Mouse (Mus musculus) lung, postnatal 0 days (tissue): ENCODE data around the gene Lactbl1.

Source experiments
- CTCF ChIP-seq: IDR thresholded peaks from 2 replicates; pipeline ENCODE4 v1.5.1; 2016; ENCODE audit warnings: antibody characterized with exemption, mild to moderate bottlenecking
- EP300 ChIP-seq: IDR thresholded peaks from 2 replicates; pipeline ENCODE4 v1.6.1; 2016; ENCODE audit warnings: antibody characterized with exemption, mild to moderate bottlenecking, control low read depth

DNA sequence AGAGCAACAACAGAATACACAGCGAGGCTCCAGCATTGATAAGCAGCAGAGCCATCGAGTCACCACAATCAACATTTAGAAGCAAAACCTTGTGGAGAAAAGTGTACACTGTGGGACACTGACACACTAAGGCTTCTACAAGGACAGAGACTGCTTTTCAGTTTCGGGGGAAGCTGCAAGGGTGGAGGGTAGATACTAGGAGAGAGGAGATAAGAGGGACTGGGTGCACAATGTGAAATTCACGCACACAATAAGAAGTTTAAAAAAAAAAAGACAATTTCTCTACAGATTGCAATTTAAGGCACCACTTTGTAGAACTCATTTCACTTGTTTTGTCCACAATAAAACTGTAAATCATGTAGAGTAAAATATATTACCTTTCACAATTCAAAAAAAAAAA lies 34.4 kb upstream of the Lactbl1 start:
- no peak for TF ChIP-seq EP300
- no peak for TF ChIP-seq CTCF
